Mouse (Mus musculus): Measurements from ENCODE around the gene Rbm17.
"Not testable (repeated sequence)": the region's sequence is repeated elsewhere in the genome, so short reads cannot be mapped to it uniquely, and the experiment has no call there.

Gene Rbm17

GRCm38 (mm10) chr2:11604053-11604452, at the start of gene Rbm17:
TSS of gene Rbm17 (minus strand) at chr2:11604153.
- no peak for DNase-seq

DNA sequence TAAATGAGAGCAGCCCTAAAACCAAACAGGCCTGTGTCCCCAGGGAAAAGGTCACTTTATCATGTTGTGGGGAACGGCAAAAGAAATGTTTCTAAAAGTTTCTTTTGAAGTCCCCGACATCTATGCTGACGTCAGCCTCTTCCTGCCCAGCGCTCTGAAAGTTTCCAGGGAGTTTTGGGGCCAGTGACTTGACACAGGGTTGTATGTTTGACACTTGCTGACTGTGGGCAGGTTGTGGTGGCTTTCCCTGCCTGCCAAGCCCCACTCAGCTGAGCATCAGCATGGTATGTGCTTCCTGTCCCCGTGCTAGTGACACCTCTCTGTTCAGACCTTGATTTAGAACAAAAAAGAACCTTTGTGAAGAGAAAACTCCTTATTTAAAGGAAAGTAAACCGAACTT, 49.4 kb upstream of the Rbm17 start:
- no peak for DNase-seq

DNA sequence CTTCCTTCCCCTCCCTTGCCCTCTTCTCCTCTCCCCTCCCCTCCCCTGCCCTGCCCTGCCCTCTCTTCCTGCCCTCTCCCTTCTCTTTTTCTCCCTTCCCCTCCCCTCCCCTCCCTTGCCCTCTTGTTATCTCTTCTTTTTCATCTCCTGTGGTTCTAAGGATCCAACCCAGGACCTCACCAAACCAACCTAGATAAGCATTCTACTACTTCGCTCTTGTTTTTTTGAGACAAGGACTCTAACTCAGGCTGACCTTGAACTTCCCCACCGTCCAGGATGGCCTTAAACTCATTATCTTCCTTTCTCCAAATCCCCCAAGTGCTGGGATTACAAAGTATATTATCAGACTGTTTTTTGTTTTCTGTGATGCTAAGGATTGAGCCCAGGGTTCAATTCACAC, 48.8 kb upstream of the Rbm17 start:
- DNase-seq, result no peak

GRCm38 (mm10) chr2:11652196-11652595, 48.2 kb upstream of the Rbm17 start:
- no peak for DNase-seq

- DNase-seq, result no peak
Measured at GRCm38 (mm10) chr2:11651476-11651875, 47.5 kb upstream of the Rbm17 start.

- DNase-seq, result no peak
Measured at GRCm38 (mm10) chr2:11645297-11645696, 41.3 kb upstream of the Rbm17 start.

- DNase-seq, result no peak
Measured at GRCm38 (mm10) chr2:11644057-11644456, 40.1 kb upstream of the Rbm17 start.

- no peak for DNase-seq
Measured at GRCm38 (mm10) chr2:11642451-11642941, 38.5 kb upstream of the Rbm17 start, which contains the start of gene Il2ra. TSS of gene Il2ra (plus strand) at chr2:11642807.

- no peak for DNase-seq
Measured at GRCm38 (mm10) chr2:11637115-11637514, 33.2 kb upstream of the Rbm17 start.

DNA sequence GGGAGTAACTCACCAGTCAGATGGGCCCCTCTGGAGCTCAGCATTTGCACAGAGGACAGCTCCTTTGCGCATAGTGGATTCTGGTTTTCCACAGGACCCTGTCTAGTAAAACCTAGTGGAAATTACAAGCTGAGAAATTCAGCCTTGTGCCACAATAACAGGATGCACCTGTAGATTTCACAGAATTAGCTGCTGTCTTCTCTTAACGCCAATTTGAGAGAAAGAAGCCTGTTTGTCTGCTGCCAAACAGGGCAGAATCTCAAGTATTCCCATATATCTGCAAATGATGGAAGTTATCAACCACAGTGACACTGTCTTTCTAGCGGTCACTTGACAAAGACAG, 32.2 kb upstream of the Rbm17 start:
- no peak for DNase-seq

GRCm38 (mm10) chr2:11635471-11636137, 31.7 kb upstream of the Rbm17 start:
- DNase-seq, result no peak

DNA sequence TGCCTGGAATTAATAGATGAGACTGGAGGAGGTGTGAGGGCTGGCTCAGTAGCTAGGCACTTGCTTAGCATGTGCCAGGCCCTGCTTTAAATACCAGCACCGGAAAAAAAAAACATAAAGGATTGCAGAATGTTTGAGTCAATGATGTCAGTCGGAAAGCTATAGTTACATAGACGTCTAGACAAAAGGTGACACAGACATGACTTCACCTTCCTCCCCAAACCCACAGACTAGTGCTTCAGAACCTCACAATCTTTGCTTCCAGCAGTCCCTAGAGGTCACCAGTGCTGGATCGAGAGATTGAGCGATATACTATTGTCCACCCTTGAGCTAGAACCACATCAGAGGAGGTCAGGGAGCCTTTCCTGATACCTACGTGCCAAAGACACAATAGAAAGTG, 31.1 kb upstream of the Rbm17 start:
- DNase-seq, result no peak

- DNase-seq, result no peak
Measured at GRCm38 (mm10) chr2:11625890-11626289, 21.9 kb upstream of the Rbm17 start, which contains the start of gene Gm17490. TSS of gene Gm17490 (minus strand) at chr2:11626264.

GRCm38 (mm10) chr2:11623726-11624125, 19.8 kb upstream of the Rbm17 start:
- no peak for DNase-seq

DNA sequence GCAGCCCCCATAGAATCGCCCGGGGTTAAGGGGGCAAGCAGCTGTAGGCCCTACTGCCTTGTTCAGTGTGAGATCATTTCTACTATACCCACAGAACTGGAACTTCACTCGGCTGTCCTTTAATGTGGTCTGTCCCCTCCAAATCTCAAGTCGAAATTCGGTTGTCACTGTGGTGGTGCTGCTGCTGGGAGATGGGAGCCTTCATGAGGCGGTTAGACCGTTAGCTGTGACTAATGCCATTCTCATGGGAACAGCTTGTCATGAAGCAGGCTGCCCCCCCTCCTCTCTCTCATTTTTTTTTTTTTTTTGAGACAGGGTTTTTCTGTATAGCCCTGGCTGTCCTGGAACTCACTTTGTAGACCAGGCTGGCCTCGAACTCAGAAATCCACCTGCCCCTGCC, 19.2 kb upstream of the Rbm17 start:
- DNase-seq, result no peak

DNA sequence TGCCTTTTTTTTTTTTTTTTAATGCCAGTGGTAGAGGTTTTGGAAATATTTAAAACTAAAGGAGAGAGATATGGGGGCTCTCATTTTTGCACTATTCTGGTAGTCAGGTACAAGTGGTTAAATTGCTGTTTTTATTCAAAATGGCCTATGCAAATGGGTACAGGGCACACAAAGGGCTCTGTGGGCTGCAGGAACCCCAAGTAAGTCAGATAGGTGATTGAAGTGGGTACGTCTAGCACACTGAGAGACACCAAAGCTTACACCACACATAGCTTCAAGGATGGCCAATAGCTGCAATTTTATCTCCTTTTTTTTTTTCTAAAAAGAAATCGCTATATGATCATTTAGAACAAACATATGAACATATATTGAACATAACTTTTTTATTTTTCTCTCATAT, 15.6 kb upstream of the Rbm17 start:
- DNase-seq, result no peak

GRCm38 (mm10) chr2:11616846-11617245, 12.9 kb upstream of the Rbm17 start:
- DNase-seq, result no peak

DNA sequence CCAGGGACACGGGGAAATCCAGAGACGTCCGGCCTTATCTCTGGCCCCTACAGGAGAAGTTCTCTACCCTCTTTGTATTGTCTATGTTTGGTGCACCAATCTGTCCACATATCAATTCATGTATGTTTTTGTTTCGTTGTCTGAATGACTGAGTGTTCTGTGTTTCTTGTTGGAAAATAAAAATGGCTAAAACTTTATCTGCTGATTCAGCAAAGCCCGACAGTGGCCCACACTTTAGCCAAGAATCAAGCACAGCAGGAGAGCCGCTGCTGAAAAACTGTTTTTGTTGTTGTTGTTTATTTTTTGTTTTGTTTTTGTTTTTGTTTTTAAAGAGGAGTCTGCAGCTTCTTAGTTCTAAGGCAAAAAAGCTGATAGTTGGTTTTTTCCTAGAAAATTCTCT, 9.0 kb upstream of the Rbm17 start:
- DNase-seq, result not testable (repeated sequence)

DNA sequence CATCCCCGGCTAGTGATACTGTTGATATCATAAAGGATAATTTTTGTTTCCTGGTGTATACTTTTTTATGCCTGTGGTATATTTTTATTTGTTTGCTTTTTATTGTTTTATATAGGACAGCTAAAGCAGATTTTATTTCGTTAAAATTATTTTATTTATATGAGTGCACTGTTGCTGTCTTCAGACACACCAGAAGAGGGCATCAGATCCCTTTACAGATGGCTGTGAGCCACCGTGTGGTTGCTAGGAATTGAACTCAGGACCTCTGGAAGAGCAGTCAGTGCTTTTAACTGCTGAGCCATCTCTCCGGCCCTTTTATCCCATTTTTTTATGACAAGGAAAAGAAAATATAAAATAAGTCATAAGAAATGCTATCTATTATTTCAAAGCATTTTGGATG, 2.8 kb upstream of the Rbm17 start:
- DNase-seq, result not testable (repeated sequence)

DNA sequence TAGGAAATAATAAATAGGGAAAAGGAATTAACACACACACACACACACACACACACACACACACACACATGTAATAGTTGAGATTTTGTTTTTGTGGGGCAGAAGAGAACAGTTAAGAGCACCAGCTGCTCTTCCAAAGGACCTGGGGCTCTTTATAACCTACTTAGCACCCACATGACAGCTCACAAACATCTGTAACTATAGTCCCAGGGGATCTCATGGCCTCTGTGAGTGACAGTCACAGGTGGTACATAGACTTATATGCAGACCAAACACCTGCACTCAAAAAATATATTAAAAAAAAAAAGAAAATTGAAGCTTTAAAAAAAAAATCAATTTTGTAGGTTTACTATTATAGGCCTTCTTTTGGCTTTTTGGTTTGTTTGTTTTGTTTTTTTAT, 958 bp upstream of the Rbm17 start:
- no peak for DNase-seq

GRCm38 (mm10) chr2:11602506-11603489, 1.2 kb downstream of the Rbm17 start:
- DNase-seq, result peak; percentile 93

GRCm38 (mm10) chr2:11601795-11602194, 2.2 kb downstream of the Rbm17 start:
- no peak for DNase-seq

DNA sequence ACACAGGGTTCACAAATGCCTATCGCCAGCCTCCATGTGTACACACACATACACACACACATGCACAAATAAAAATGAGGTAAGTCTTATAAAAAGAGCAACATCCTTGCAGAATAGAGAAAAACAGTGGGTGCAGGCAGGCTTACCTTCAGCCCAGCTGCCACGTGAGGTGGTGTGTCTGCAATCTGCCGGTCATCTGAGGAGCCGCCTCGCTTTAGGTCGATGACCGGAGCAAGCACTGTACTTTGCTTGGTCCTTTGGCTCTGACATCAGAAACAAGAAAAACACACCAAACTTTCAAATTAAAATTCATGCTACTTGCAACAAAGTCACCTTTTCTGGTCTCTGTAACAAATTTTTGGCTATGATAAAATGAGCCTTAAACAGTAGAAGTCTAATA, 6.0 kb downstream of the Rbm17 start:
- no peak for DNase-seq

DNA sequence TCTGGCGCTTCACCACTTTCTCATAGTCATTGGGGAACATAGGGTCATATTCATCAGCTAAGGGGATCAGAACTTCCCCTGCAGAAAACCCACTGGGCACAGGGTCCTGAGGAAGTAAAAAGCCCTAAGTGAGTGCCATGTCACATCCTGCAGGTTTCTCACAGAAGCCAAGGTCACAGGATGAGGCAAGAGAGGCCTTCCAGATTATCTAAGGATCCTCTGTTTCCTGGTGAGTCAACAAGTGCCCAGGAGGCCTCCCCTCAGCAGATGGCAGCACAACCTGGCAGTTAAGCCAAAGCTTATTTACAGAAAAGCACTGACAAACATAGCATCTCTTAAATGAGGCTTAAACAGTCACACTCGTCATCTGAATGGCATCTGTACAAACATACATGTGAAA, 7.3 kb downstream of the Rbm17 start:
- no peak for DNase-seq

Measured in cerebellum, adult 11-12 months (tissue).